Mouse (Mus musculus): ENCODE measurements around the gene Depdc1b.

DNA sequence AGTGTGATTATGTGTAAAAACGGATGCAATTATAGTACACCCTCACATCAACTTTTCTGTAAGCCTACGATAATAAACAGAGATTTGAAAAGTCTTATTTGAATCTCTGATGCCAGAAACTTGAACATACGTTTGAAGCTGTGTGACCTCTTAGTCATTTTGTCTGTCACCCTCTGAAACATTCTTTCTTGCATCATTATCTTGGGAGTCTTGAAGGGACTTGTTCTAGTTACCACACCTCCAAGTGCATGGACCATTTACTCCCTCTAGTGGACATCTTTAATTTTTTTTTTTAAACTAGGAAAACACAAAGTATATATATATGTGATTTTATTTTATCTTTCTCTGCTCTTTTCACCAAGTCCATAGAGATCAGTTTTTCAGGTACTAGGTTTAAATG lies 13.6 kb downstream of the Depdc1b start:
- TF ChIP-seq CTCF (conservative IDR thresholded peaks at IDR 0.05; ENCODE audit: low read length) (peak; percentile 48), POU5F1 (IDR thresholded peaks at IDR 0.05; ENCODE audit: borderline replicate concordance, low read length) (no peak)
